Mouse (Mus musculus): Measurements from ENCODE around the gene Cutal. TPM values are rescaled to one million over a fixed set of nuclear protein-coding genes. Genes with fewer than 3 reads are reported as not detected.

The Cutal gene
- polyA plus RNA-seq, 1 experiment, result not detected

DNA sequence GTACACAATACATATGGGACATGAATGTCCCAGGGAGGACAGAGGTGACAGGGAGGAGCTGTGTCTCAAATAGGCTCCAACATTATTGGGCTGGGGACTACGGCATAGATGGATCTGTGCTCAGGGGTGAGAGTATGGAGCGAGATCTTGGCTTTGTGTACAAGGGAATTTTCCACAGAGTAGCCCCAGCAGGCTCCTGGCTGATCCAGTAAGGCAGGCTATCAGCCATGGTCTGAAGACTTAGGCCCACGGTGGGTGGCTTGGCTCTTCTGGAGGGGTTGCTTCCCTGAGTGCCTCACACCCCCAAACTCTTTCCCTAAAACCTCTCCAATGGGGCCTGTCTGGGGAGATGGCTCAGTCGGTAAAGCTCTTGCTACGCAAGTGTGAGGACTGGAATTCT lies 66.0 kb downstream of the Cutal start:
- H3K36me3 ChIP-seq (ENCODE audit: control insufficient read depth, insufficient read depth), result no peaks in the 10 kb centered on the region
- no peaks in the 10 kb centered on the region for H3K79me2 ChIP-seq (ENCODE audit: control insufficient read depth, insufficient read depth)
- H3K27me3 ChIP-seq (ENCODE audit: control insufficient read depth, insufficient read depth, insufficient read length), result peaks cover 22% of the 10 kb centered on the region
- TF ChIP-seq MYOD1 (IDR thresholded peaks at IDR 0.05; ENCODE audit: control insufficient read depth in 1 of 3, insufficient read length in 2 of 3, low read depth in 2 of 3), result no peak
- TF ChIP-seq USF1 (IDR thresholded peaks at IDR 0.05; ENCODE audit: low read depth), result no peak
- no peak for TF ChIP-seq CEBPB (IDR thresholded peaks at IDR 0.05; ENCODE audit: insufficient read depth, poor library complexity, severe bottlenecking)
- TF ChIP-seq TCF12 (IDR thresholded peaks at IDR 0.05; ENCODE audit: insufficient read depth, poor library complexity, severe bottlenecking), result no peak
- no peak for TF ChIP-seq TCF3 (IDR thresholded peaks at IDR 0.05; ENCODE audit: insufficient read length, low read depth)
- TF ChIP-seq POLR2AphosphoS2 (IDR thresholded peaks at IDR 0.05; ENCODE audit: insufficient read length, low read depth), result no peak
- TF ChIP-seq MAX (IDR thresholded peaks at IDR 0.05; ENCODE audit: low read depth), result no peak
- TF ChIP-seq E2F4 (IDR thresholded peaks at IDR 0.05; ENCODE audit: insufficient read depth), result no peak
- no peak for TF ChIP-seq POLR2A (IDR thresholded peaks at IDR 0.05; ENCODE audit: insufficient read length, low read depth)
- TF ChIP-seq MYOG (IDR thresholded peaks at IDR 0.05; ENCODE audit: control insufficient read depth in 1 of 3, insufficient read depth in 1 of 3, insufficient read length in 2 of 3, low read depth in 2 of 3), result no peak
- no peak for TF ChIP-seq REST (IDR thresholded peaks at IDR 0.05; ENCODE audit: insufficient read depth, insufficient read length)
- no peak for TF ChIP-seq SRF (IDR thresholded peaks at IDR 0.05; ENCODE audit: control insufficient read depth, insufficient read length, low read depth)
- H3K4me2 ChIP-seq (ENCODE audit: low read depth), result no peak overlapping the region
- no peak overlapping the region for H3K4me3 ChIP-seq
- H3ac ChIP-seq (ENCODE audit: control insufficient read depth, insufficient read length), result no peak overlapping the region

DNA sequence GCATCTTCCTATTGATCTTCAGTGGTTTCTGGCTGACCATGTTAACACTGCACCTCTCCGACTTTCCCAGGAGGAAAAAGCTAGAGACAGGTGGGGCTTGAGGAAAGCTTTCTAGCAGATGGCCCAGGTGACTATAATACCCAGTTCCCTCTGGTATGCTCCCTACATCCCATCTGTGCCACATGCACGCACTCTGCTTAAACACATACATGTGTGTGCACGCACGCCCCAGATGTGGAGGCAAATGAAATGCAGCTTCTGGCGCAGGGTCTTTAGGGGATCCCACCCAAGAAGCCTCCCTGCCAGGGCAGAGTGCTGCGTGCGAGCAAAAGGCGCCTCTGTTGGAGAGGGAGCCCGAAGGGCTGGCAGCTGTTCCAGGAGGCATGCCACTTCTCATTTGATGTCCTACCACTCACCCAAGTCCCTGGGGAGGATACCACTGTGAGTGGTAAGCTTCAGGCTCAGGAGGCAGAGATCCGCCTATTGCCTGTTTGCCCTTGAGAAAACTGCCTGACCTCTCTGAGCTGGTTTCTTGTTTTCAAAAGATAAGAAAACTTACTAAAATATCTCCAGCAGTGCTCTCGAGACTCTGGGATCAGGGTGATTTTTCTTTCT lies 67.0 kb downstream of the Cutal start:
- Histone ChIP-seq H3K4me3 (no peak overlapping the region), H3ac (ENCODE audit: control insufficient read depth, insufficient read length) (no peak overlapping the region), H3K4me2 (ENCODE audit: low read depth) (no peak overlapping the region), H3K79me2 (ENCODE audit: control insufficient read depth, insufficient read depth) (no peaks in the 10 kb centered on the region), H3K36me3 (ENCODE audit: control insufficient read depth, insufficient read depth) (no peaks in the 10 kb centered on the region), H3K27me3 (ENCODE audit: control insufficient read depth, insufficient read depth, insufficient read length) (peaks cover 17% of the 10 kb centered on the region)
- no peak for TF ChIP-seq POLR2AphosphoS2 (IDR thresholded peaks at IDR 0.05; ENCODE audit: insufficient read length, low read depth)
- no peak for TF ChIP-seq SRF (IDR thresholded peaks at IDR 0.05; ENCODE audit: control insufficient read depth, insufficient read length, low read depth)
- TF ChIP-seq MYOG (IDR thresholded peaks at IDR 0.05; ENCODE audit: control insufficient read depth in 1 of 3, insufficient read depth in 1 of 3, insufficient read length in 2 of 3, low read depth in 2 of 3), result peak in 1 of 3 experiments; percentile 39
- TF ChIP-seq MAX (IDR thresholded peaks at IDR 0.05; ENCODE audit: low read depth), result no peak
- TF ChIP-seq REST (IDR thresholded peaks at IDR 0.05; ENCODE audit: insufficient read depth, insufficient read length), result no peak
- no peak for TF ChIP-seq POLR2A (IDR thresholded peaks at IDR 0.05; ENCODE audit: insufficient read length, low read depth)
- TF ChIP-seq USF1 (IDR thresholded peaks at IDR 0.05; ENCODE audit: low read depth), result no peak
- TF ChIP-seq CEBPB (IDR thresholded peaks at IDR 0.05; ENCODE audit: insufficient read depth, poor library complexity, severe bottlenecking), result no peak
- peak in 1 of 3 experiments; percentile 5 for TF ChIP-seq MYOD1 (IDR thresholded peaks at IDR 0.05; ENCODE audit: control insufficient read depth in 1 of 3, insufficient read length in 2 of 3, low read depth in 2 of 3)
- TF ChIP-seq TCF3 (IDR thresholded peaks at IDR 0.05; ENCODE audit: insufficient read length, low read depth), result no peak
- no peak for TF ChIP-seq TCF12 (IDR thresholded peaks at IDR 0.05; ENCODE audit: insufficient read depth, poor library complexity, severe bottlenecking)
- no peak for TF ChIP-seq E2F4 (IDR thresholded peaks at IDR 0.05; ENCODE audit: insufficient read depth)

Other genes with a start within 250 kb of the Cutal start
- 28.3 TPM for gene Gapvd1, start 119.2 kb upstream of the Cutal start, polyA plus RNA-seq (2012; fragmentation: generic; extraction: Trizol)
- gene Hspa5, start 102.4 kb upstream of the Cutal start, polyA plus RNA-seq (2012; fragmentation: generic; extraction: Trizol), result 451 TPM
- gene Rabepk, start 74.5 kb upstream of the Cutal start, polyA plus RNA-seq (2012; fragmentation: generic; extraction: Trizol), result 65.3 TPM
- gene Fbxw2, start 48.1 kb upstream of the Cutal start, polyA plus RNA-seq (2012; fragmentation: generic; extraction: Trizol), result 43.9 TPM
- not detected for gene Gm34653, start 41.4 kb upstream of the Cutal start, polyA plus RNA-seq (2012; fragmentation: generic; extraction: Trizol)
- gene Psmd5, start 572 bp downstream of the Cutal start, polyA plus RNA-seq (2012; fragmentation: generic; extraction: Trizol), result 27.2 TPM
- gene Phf19, start 39.6 kb downstream of the Cutal start, polyA plus RNA-seq (2012; fragmentation: generic; extraction: Trizol), result 4.3 TPM
- 1.1 TPM for gene Traf1, start 87.4 kb downstream of the Cutal start, polyA plus RNA-seq (2012; fragmentation: generic; extraction: Trizol)
- not detected for gene Hc, start 187.0 kb downstream of the Cutal start, polyA plus RNA-seq (2012; fragmentation: generic; extraction: Trizol)
- 0.05 TPM for gene AI182371, start 227.1 kb downstream of the Cutal start, polyA plus RNA-seq (2012; fragmentation: generic; extraction: Trizol)
- 2.6 TPM for gene Cntrl, start 235.1 kb downstream of the Cutal start, polyA plus RNA-seq (2012; fragmentation: generic; extraction: Trizol)

Data from myocyte (in vitro differentiated cells).